Mouse (Mus musculus) cortical plate, adult 2 months (tissue): ENCODE data around the gene Arhgap25. TPM values are rescaled to one million over a fixed set of nuclear protein-coding genes. Genes with fewer than 3 reads are reported as not detected.

Source experiments
- H3K27ac ChIP-seq: fragments of 200-500 bp; 2 replicates; pipeline ENCODE4 v1.5.1; 2012; ENCODE audit warnings: low read length, control low read depth, inconsistent platforms; ENCODE audit not compliant: insufficient read depth
- H3K4me1 ChIP-seq: fragments of 200-500 bp; 2 replicates; pipeline ENCODE4 v1.6.1; 2011; ENCODE audit warnings: low read length; ENCODE audit not compliant: control insufficient read depth, insufficient read depth
- H3K4me3 ChIP-seq: fragments of 200-500 bp; 2 replicates; pipeline ENCODE4 v1.5.1; 2011; ENCODE audit warnings: mild to moderate bottlenecking, low read length, control low read depth; ENCODE audit not compliant: insufficient read depth
- CTCF ChIP-seq: fragments of 200-500 bp; IDR thresholded peaks from 2 replicates; pipeline ENCODE4 v1.5.1; 2011; ENCODE audit warnings: mild to moderate bottlenecking, control low read depth, low read length; ENCODE audit not compliant: insufficient read depth; ENCODE audit errors: extremely low read depth
- POLR2A ChIP-seq: fragments of 200-500 bp; IDR thresholded peaks from 2 replicates; pipeline ENCODE4 v1.6.1; 2011; ENCODE audit warnings: mild to moderate bottlenecking, low read length, control low read depth; ENCODE audit not compliant: insufficient read depth; ENCODE audit errors: extremely low read depth
- polyA plus RNA-seq: library from polyadenylated mRNA; depleted of rRNA; stranded (reverse); fragments of >200 nt; gene quantifications from 2 replicates; pipeline ENCODE4 v1.2.3, GENCODE M21; 2012

Arhgap25 gene
- polyA plus RNA-seq, 1 experiment: 6.2 TPM

DNA sequence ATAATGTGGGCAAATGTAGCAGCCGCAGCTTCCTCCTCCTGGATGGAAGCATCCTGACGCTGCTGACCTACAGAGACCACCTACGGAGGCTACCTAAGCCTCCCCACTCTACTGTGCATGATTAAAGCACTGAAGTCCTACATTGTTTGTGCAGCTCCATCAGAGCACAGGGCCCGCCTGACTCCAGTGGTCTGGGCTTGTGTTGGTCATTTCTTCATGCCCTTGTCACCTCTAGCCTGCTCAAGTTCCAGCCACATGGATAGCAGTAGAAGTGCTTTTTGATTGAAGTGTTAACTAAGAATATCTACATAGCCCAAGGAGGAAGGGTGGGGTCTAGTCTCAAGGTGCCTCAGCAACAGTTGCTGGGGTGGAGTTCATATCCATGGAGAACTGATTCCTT is 31.3 kb upstream of the Arhgap25 start:
- no peak overlapping the region for H3K27ac ChIP-seq
- H3K4me3 ChIP-seq: no peak overlapping the region
- no peaks in the 10 kb centered on the region for H3K4me1 ChIP-seq
- no peak for TF ChIP-seq CTCF
- TF ChIP-seq POLR2A: no peak

GRCm38 (mm10) chr6:87553724-87554123 is 20.7 kb upstream of the Arhgap25 start:
- no peak overlapping the region for H3K4me3 ChIP-seq
- no peak overlapping the region for H3K27ac ChIP-seq
- no peaks in the 10 kb centered on the region for H3K4me1 ChIP-seq
- TF ChIP-seq POLR2A (no peak), CTCF (no peak)

- H3K27ac ChIP-seq: no peak overlapping the region
- no peaks in the 10 kb centered on the region for H3K4me1 ChIP-seq
- TF ChIP-seq CTCF (peak; percentile 54; the same call in 1 of the 2 replicates), POLR2A (no peak)
- H3K4me3 ChIP-seq: no peak overlapping the region
Measured at GRCm38 (mm10) chr6:87552054-87552807, 19.2 kb upstream of the Arhgap25 start.

DNA sequence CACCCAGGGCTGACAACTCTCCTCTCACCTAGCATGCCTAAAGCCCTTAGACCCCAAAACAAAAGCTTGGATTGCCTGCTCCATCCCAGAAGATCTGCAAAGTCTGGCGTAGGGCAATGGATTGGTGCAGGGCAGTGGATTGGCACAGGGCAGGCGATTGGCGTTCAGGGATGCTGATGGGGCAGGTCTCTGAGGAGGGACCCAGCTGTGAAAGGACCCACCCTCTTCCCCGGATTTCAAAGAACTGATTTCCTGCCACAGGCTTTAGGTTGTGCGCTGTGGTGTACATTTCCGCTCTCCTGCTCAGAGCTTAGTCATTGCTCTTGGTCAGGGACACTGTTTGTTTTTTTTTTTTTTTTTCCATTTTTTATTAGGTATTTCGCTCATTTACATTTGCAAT is 14.8 kb upstream of the Arhgap25 start:
- Histone ChIP-seq H3K4me3 (no peak overlapping the region), H3K4me1 (no peaks in the 10 kb centered on the region), H3K27ac (no peak overlapping the region)
- TF ChIP-seq CTCF (no peak), POLR2A (no peak)

- H3K4me3 ChIP-seq: no peak overlapping the region
- TF ChIP-seq CTCF (no peak), POLR2A (no peak)
- no peak overlapping the region for H3K27ac ChIP-seq
- no peaks in the 10 kb centered on the region for H3K4me1 ChIP-seq
Measured at GRCm38 (mm10) chr6:87547431-87547830, 14.4 kb upstream of the Arhgap25 start.

GRCm38 (mm10) chr6:87545331-87546217 is 12.5 kb upstream of the Arhgap25 start:
- no peak overlapping the region for H3K4me3 ChIP-seq
- TF ChIP-seq CTCF: no peak
- TF ChIP-seq POLR2A: no peak
- no peaks in the 10 kb centered on the region for H3K4me1 ChIP-seq
- no peak overlapping the region for H3K27ac ChIP-seq

DNA sequence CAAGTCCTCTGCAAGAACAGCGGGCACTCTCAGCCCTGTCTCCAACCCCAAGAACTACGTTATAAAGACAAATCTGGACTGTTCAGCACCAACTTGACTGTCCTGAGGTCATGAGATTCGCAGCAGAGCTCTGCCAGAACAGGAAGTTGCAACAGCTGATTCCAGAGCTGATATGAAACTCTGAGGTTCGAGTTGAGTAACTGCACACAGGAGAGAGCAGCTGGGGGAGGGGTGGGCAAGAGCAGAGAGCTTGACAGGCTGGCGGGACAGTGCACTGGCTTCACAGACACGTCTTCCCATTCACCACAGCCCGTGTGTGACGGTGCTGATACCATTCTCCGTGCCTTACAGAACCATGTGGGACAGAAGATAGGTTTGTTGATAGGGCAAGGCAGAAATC is 9.0 kb upstream of the Arhgap25 start:
- Histone ChIP-seq H3K27ac (no peak overlapping the region), H3K4me3 (no peak overlapping the region), H3K4me1 (no peaks in the 10 kb centered on the region)
- no peak for TF ChIP-seq POLR2A
- no peak for TF ChIP-seq CTCF

GRCm38 (mm10) chr6:87541171-87541571 is 8.1 kb upstream of the Arhgap25 start:
- TF ChIP-seq CTCF: no peak
- TF ChIP-seq POLR2A: no peak
- no peaks in the 10 kb centered on the region for H3K4me1 ChIP-seq
- H3K4me3 ChIP-seq: no peak overlapping the region
- no peak overlapping the region for H3K27ac ChIP-seq

- no peak overlapping the region for H3K27ac ChIP-seq
- no peaks in the 10 kb centered on the region for H3K4me1 ChIP-seq
- H3K4me3 ChIP-seq: no peak overlapping the region
- TF ChIP-seq CTCF: no peak
- TF ChIP-seq POLR2A: no peak
Measured at GRCm38 (mm10) chr6:87538376-87539270, 5.6 kb upstream of the Arhgap25 start.
